Mouse (Mus musculus) embryo, embryonic 9.5 days (tissue): ENCODE results near the gene Als2.

Source experiments
- DNase-seq: peaks from one replicate; pipeline ENCODE4 v3.0.0-alpha.2; 2017; ENCODE audit errors: extremely low spot score

Als2 gene

DNA sequence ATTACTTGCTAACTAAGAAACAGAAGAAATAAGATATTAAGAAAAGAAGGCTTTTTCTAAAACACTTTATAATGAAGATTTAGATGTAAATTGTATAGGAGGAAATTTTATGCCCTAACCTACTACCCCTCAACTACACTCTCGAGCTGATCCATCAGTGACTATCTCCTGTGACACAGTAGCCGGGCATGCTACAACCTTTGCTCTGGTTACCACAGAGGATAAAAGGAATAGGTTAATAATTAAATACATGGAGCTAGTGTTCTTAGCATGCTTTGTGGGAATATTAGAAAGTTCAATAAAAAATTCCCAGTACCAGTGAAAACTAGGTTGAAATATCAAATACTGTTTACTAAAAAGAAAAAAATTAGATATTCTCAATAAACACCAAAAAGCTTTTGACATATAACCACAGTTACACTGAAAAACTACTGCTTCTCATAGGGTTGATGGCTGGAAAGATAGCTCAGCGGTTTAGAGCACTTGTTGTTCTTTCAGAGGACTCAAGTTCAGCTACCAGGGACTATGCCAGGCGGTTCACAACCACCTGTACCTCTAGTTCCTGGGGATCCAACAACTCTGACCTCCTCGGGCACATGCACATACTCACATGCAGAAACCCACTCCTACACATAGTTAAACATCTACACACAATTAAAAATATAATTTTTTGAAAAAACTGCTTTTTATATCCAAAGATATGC is 24.8 kb downstream of the Als2 start:
- DNase-seq = no peak

DNA sequence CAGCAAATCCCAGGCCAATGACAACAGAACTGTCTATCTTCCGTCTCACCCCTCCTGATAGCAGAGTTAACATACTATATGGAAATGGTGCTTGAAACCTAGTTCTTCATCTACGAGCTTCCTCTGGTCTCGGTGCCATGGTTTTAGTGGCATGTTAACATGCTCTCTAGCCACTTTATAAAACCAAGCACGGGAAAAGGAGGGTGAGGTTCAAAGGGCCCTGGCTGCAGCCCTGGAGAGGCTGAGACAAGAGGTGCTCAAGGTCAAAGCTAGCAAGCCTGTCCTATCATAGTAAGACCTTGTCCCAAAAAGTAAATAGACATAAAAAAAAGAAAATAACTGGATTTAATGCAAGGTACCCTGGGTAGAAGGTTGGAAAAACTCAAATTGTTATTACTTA is 25.4 kb downstream of the Als2 start:
- no peak for DNase-seq

GRCm38 (mm10) chr1:59208331-59208730 is 28.7 kb downstream of the Als2 start:
- no peak for DNase-seq

DNA sequence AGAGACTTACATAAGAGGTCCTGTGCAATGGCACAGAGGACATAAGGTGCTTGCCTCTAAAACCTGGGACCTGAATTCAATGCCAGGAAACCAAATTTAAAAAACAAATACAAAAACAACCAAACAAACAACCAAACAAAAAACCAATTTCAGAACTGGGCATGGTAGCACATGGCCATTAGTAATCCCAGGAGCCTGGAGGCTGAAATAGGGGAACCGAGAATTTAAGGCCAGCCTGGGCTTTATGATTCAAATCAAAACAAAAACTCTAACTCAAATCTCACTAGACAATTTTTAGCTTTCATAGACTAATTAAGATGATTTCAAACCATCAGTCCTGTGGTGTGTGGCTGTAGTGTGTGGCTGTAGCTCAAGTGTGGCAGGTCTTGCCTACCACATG is 32.5 kb downstream of the Als2 start:
- DNase-seq = no peak

DNA sequence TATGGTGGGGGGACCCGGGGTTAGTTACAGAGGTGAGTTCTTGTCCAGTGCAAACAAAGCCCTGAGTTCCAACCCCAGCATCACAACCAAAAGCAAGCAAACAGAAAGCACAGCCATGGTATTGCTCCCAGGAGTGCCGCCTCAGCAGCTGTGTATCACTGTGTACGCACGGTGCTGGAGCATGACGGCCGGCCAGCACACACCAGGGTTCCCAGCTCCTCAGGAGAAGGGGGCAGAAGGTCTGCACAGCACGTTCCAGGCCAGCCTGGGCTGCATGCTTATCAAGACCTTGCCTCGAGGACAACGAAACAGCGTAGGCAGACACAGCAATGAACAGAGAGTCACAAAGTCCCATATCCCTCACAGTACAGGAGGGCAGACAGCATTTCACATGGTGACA is 34.7 kb downstream of the Als2 start:
- DNase-seq = no peak

DNA sequence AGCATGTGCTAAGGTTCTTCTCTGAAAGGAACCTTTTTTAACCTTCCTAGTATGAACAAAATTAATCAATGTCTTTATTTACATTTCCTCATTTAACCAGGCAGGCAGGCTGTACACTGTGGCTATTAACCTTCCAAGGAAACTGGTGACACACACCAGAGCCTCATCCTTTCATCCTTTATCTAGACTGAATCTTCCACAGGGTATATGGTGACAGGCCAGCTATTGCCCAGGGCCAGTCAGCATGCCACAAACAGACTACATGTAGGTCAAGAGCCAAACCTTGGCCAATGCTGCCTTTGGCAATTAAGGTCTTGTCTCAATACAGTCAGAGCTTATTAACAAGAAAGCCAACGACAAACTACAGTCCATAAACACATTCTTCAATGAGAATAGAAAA is 35.5 kb downstream of the Als2 start:
- no peak for DNase-seq

DNA sequence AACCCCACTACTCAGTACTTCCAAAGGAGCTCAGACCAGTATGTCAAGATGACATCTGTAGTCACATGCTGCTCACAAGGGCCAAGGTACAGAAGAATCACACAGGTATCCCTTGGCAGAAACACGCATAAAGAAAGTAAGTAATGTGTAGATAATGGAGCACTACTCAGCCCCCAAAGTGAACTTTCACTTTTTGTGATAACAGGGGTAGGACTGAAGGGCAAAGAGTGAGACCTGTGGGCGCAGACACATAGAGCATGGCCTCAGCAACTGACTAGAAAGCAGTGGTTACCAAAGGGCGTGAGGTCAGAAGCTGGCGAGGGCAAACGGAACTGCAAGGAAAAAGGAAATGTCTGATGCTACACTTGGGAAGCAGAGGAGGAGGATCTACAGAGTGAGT is 36.1 kb downstream of the Als2 start:
- no peak for DNase-seq

DNA sequence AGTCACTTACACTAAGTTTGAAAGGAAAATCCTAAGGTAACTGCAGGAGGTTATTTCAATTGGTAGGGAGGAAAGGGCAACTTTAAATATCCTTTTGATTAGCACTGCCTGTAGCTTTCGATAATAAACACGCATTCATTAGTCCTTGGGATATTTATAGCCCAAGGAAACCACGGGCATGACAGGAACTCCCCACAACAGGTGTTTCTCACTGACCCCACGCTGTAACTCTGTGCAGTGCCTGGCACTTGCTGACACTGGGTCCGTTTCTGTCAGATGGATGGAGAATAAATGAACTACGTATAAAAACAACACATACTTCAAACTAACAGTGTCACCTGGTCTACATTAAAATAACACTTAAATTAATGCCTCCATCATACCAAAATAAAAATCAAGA is 42.1 kb downstream of the Als2 start:
- no peak for DNase-seq

DNA sequence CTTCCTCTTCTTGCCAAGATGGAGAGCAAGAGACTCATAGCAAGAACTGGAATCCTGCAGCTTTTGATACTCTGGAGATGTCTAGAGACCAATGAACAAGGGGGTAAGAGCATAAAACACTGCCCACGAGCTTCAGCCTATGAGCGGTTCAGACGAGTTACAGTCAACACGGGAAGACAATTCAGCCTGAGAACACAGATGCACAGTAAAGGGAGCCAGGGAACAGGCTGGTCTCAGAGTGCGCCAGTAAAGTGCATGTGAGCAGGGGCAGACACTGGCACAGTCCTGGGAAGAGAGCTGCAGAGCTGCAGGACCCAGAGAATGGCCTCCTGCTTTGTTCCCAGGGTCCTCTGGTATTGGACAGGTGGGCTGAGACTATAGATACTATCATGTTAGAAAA is 49.2 kb downstream of the Als2 start:
- DNase-seq = no peak

- DNase-seq = no peak
These were observed 50.7 kb downstream of the Als2 start for GRCm38 (mm10) chr1:59186317-59186716.

- no peak for DNase-seq
These were observed 51.6 kb downstream of the Als2 start for GRCm38 (mm10) chr1:59185410-59185809.

GRCm38 (mm10) chr1:59183045-59183444 is 54.0 kb downstream of the Als2 start:
- no peak for DNase-seq

- no peak for DNase-seq
These were observed 54.7 kb downstream of the Als2 start for GRCm38 (mm10) chr1:59182373-59182772.

- no peak for DNase-seq
These were observed 57.0 kb downstream of the Als2 start for GRCm38 (mm10) chr1:59180003-59180402.

- DNase-seq = no peak
These were observed 58.6 kb downstream of the Als2 start for GRCm38 (mm10) chr1:59178401-59178800.

DNA sequence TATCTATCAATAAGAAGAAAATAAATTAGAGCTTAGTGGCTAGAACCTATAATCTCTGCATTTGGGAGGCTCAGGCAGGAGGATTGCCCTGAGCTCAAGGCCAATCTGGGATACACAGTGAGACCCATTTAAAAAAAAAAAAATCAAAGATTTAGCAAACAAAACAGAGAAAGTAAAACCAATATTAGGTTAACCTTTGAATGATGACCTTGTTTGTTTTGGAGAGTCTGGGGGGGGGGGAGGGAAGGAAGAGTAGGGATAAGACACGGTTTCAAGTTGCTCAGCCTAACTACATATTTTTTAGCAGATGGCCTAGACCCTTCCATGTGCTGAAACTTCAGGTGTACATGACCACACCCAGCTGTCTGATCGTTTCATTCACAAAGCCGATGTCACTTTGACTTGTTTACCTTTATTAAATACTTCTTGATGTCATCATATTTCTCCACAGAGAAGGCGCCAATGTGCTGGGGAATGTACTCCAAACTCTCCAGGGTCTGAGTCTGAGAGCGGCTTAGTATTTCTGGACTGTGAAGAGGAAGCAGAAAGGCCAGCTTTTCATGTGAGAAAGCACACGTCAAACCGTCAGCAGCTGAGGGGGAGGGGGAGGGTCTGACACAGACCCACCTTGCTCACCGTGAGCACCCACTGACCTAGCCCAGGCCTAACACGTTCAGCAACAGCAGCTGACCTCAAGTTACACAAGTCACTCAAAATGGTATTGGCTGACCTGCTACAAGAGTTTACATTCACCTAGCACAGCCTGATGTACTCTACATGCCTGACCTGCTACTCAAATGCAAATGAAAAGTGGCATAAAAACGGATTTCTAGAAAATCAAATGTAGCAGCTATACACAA is 62.3 kb downstream of the Als2 start:
- DNase-seq = no peak

- no peak for DNase-seq
These were observed 64.0 kb downstream of the Als2 start for GRCm38 (mm10) chr1:59173023-59173422.

DNA sequence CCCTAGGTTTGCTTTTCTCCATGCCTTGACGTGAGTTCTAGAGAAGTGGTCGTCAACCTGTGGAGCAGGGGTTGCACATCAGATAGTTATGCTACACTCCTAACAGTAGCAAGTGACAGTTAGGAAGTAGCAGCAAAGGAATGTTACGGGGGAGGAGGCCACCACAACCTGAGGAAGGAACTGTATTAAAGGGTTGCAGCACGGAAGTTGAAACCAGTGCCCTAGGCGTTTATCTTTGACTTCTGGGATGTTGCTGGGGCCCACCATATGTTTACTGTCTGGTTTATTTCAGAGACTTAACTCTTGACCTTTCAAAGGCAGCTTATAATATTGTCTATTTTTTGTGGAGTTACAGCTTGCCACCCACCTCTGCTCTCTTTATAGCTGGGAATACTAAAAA is 65.2 kb downstream of the Als2 start:
- DNase-seq = no peak

DNA sequence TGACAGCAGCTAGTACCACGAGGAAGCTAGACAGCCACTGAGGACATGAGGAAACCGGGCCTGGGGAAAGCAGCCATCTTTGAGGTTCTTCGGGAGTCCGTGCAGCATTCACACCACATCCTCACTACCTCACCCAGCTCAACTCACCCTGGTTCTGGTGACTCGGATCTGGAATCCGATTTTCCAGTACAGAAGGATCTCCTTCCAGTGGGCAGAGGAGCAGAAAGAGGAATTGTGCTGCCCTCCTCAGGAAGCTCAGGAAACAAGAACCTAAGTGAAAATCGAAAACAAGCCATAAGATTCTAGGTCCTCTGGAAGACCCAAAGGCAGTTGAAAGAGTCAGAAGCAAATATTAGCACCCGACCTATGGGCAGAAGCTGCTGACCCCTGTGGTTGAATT is 66.7 kb downstream of the Als2 start:
- no peak for DNase-seq

- no peak for DNase-seq
These were observed 67.4 kb downstream of the Als2 start for GRCm38 (mm10) chr1:59169586-59169985.

- DNase-seq = no peak
These were observed 68.5 kb downstream of the Als2 start for GRCm38 (mm10) chr1:59168556-59168955.

DNA sequence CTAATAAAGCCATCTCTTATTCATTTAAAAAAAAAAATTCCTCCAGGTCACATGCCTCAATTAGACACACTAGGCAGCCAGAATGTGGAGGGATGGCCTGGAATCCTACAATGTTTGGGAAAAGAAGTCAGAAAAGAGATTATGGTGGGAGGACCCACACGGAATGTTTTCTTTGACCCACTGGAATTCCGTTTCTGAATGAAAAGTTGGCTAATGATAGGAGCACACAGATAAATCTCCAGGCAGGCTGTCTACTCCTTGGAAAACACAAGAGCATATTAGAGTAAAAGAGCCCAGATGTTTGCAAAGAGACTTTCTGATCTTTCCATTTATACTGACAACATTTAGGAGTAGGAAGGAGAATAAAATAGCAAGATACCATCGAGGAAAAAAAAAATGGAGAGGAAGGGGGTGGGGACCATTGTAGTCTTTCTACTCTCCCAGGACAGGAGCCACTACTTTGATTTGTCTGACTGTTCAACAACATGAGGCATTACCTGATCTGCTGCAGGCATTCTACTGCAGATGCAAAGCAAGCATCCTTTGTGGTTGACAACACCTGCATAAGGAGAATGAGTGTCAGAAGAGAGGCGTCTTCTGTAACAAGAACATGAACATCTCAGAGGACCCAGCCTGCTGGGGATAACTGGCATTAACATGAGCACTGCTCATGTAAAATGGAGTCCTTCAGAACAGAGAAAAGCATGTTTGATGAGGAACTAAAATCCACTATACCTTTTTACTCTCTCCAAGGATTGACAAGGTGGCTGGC is 69.2 kb downstream of the Als2 start:
- no peak for DNase-seq
